Mouse (Mus musculus) CD8-positive naive resting alpha-beta T cell, adult 2 months (primary cell): ENCODE measurements around the gene Tas2r104.

Source experiments
- DNase-seq, 2 experiments: peaks; one replicate each; pipeline ENCODE4 v3.0.0; 2022; ENCODE audit warnings: low read depth in 2 of 2, low spot score in 2 of 2

Tas2r104 gene

GRCm38 (mm10) chr6:131685644-131686043 lies at the start of gene Tas2r104:
Tas2r104 (minus strand) TSS chr6:131685744.
- DNase-seq = no peak

GRCm38 (mm10) chr6:131712803-131713202 lies 27.3 kb upstream of the Tas2r104 start:
- DNase-seq = no peak

GRCm38 (mm10) chr6:131689963-131690362 lies 4.4 kb upstream of the Tas2r104 start, which contains the start of gene Tas2r114:
Tas2r114 (minus strand) TSS chr6:131690063.
- no peak for DNase-seq

GRCm38 (mm10) chr6:131687395-131687794 lies 1.9 kb upstream of the Tas2r104 start, which contains the start of gene Tas2r105:
Tas2r105 (minus strand) TSS chr6:131687495.
- DNase-seq = no peak

- DNase-seq = no peak
Observed at GRCm38 (mm10) chr6:131678786-131679185, 6.8 kb downstream of the Tas2r104 start, which contains the start of gene Tas2r106. Tas2r106 (minus strand) TSS chr6:131678886.

DNA sequence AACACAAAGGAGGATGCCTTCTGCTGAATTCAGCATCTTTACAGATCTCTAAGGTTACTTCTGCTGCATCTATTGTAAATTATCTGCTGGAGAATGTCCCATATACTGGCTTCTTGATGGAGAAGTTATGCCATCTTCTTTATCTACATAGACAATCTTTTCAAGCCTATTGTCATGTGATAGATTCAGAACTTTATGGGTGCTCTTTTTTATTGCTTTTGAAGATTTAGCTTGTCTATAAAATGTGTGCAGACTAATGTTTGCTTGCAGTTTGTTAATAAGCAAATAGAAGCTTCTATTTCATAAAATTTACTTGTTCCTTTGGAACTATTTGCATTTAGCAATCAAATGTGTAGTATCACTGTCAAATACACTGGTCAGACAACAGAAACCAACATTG lies 25.5 kb downstream of the Tas2r104 start, which contains the start of gene Tas2r107:
Tas2r107 (minus strand) TSS at position 101 of the 400 bp plus-strand sequence.
- no peak for DNase-seq
